Mouse (Mus musculus) left cerebral cortex, postnatal 25 days (tissue): ENCODE data around the gene Pcmt1. TPM values are rescaled to one million over a fixed set of nuclear protein-coding genes. Genes with fewer than 3 reads are reported as not detected.

ENCODE experiments used
- DNase-seq, 2 experiments: peaks; one replicate each; pipeline ENCODE4 v3.0.0; 2022; ENCODE audit warnings: low spot score in 2 of 2, mixed read lengths in 1 of 2
- intact Hi-C: fragments of 180-260 bp; cut with DNase I; formaldehyde crosslinking; loops from one replicate; pipeline ENCODE4 v1.15.1; 2025
- total RNA-seq, 2 experiments: library from RNA; stranded (reverse); gene quantifications; 2 replicates each; pipeline ENCODE4 v1.2.3; 2021

Pcmt1 gene
- total RNA-seq: 100 to 1,000 TPM; 174 to 185 TPM

GRCm38 (mm10) chr10:7680731-7681301, at the start of gene Pcmt1, which contains the start of gene Lats1:
Gene Pcmt1 (minus strand): TSS chr10:7681136.
Gene Lats1 (plus strand): TSS chr10:7681214.
- intact Hi-C loops: loop anchor here (2.0 kb wide), 1 partner anchor 18 kb away; no protein-coding TSS in a partner anchor
- peak; percentile 87 to 90 for DNase-seq

GRCm38 (mm10) chr10:7727011-7727410, 46.1 kb upstream of the Pcmt1 start:
- DNase-seq: no peak
- intact Hi-C loops: no loop called here

DNA sequence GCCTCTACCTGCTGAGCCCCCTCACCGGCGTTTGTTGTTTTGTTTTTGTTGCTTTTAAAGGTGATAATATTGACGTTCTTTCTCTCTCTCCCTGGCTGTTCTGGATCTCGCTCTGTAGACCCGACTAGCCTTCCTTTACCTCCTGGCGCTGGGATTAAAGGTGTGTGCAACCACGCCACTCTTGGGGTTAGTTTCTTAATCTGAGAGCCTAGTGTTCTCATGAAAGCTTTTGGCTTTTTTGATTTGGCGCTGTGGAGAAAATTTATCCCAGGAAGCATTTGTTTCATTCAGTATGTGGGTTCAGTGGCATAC, 45.5 kb upstream of the Pcmt1 start:
- intact Hi-C loops: no loop called here
- no peak for DNase-seq

GRCm38 (mm10) chr10:7725751-7726500, 45.0 kb upstream of the Pcmt1 start, which contains the start of gene Katna1:
Gene Katna1 (plus strand): TSS chr10:7726000.
- DNase-seq: peak; percentile 91 to 93
- intact Hi-C loops: no loop called here

- no peak for DNase-seq
- intact Hi-C loops: no loop called here
Observed at GRCm38 (mm10) chr10:7715056-7715455, 34.1 kb upstream of the Pcmt1 start.

DNA sequence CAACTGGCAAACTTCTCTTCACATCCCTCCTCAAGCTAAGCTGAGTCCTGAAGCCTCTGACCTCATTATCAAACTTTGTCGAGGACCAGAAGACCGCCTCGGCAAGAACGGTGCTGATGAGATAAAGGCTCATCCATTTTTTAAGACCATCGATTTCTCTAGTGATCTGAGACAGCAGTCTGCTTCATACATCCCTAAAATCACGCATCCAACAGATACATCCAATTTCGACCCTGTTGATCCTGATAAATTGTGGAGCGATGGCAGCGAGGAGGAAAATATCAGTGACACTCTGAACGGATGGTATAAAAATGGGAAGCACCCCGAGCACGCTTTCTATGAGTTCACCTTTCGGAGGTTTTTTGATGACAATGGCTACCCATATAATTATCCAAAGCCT, 31.6 kb upstream of the Pcmt1 start:
- no peak for DNase-seq
- intact Hi-C loops: no loop called here

- intact Hi-C loops: no loop called here
- no peak for DNase-seq
Observed at GRCm38 (mm10) chr10:7710121-7710520, 29.2 kb upstream of the Pcmt1 start.

GRCm38 (mm10) chr10:7702586-7702985, 21.6 kb upstream of the Pcmt1 start:
- intact Hi-C loops: no loop called here
- peak; percentile 17 to 34 for DNase-seq

DNA sequence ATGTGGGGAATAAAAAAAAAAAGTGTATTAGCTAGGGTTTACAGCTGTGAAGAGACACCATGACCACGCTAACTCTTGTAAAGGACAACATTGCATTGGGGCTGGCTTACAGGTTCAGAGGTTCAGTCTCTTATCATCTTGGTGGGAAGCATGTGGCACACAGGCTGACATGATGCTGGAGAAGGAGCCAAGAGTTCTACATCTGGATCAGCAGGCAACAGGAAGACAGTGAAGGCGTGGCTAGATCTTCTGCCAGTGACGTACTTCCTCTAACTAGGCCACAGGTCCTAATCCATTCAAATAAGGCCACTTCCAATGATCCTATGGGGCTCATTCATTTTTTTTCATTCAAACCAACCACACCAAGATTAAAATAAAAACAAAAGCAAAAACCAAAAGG, 19.2 kb upstream of the Pcmt1 start:
- intact Hi-C loops: no loop called here
- no peak for DNase-seq

- intact Hi-C loops: no loop called here
- no peak for DNase-seq
Observed at GRCm38 (mm10) chr10:7695286-7695685, 14.3 kb upstream of the Pcmt1 start.

GRCm38 (mm10) chr10:7686902-7687301, 6.0 kb upstream of the Pcmt1 start:
- intact Hi-C loops: no loop called here

GRCm38 (mm10) chr10:7682249-7682648, 1.3 kb upstream of the Pcmt1 start:
- intact Hi-C loops: no loop called here
- no peak for DNase-seq

More at GRCm38 (mm10) chr10:7686902-7687301, 6.0 kb upstream of the Pcmt1 start:
- DNase-seq: no peak

DNA sequence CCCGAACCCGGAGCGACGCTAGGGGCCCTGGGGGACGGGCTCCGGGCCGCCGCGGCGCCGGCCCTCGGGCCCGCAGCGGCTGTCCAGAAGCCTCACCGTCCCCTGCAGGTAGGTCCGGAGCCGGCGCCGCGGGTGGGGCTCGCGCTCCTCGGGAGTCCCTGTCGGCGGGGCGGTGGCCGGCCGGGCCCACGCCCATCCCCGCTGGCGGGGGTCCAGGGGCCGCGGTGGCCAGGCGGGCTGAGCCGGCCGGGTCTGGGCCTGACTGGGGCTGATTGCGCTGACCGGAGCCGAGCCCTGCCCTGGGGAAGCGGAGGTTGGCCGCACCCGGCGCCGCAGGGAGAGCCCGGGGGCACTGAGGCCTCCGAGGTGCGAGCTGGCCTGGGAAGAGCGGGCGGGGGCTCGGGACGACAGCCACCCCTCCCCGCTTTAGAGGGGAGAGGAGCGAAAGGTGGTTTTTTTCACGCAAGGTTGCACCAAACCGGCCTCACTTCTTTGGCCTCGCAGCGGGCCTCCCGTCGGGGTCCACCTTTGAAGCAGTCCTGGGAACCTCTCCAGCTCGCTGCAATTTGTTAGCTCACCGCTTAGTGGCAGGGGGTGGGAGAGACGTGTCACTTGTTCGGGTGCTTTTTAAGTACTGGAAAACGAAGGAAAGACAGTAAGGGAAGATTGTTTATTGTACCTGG, 548 bp upstream of the Pcmt1 start:
- intact Hi-C loops: loop anchor here (2.0 kb wide), 1 partner anchor 19 kb away; no protein-coding TSS in a partner anchor

DNA sequence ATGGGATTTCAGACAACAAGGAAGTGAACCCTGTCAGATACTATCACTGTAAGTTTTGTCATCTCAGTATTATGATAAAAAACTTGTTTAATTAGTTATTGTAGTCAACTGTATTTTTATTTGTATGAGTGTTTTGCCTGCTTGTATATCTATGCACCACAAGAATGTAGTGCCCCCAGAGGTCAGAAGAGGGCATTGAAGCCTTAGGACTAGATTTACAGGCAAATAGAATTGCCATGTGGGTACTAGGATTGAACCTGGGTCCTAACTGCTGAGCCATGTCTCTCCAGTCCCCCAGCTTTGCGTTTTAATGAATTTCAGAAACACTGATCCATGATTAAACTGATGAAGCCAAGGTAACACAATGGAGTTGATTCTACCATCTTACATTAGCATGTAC, 7.3 kb downstream of the Pcmt1 start:
- intact Hi-C loops: no loop called here
- no peak for DNase-seq

More for the DNA sequence above, 548 bp upstream of the Pcmt1 start:
- DNase-seq: peak; percentile 49 to 50

- intact Hi-C loops: no loop called here
- DNase-seq: peak; percentile 92 to 94
Observed at GRCm38 (mm10) chr10:7667342-7667802, 13.6 kb downstream of the Pcmt1 start, which contains the start of gene Nup43. Gene Nup43 (plus strand): TSS chr10:7667503.

DNA sequence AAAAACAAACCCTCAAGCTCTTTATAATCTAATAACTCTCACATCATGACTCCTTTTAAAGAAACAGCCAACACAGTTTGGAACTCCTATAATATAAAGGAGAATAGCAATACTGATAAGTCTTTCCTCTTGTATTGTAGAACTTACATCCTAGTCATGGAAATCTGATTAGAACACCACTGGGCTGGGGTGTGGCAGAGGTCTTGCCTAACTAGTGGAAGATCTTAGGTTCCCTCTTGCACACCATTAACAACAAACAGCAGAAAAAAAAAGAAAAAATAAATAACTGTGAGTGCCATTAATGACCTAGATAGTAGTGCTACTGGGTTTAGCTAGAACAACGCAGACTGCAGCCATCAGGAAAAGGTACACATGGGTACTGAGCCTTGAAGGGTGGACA, 16.0 kb downstream of the Pcmt1 start:
- intact Hi-C loops: no loop called here
- no peak for DNase-seq

GRCm38 (mm10) chr10:7664027-7664526, 16.9 kb downstream of the Pcmt1 start:
- intact Hi-C loops: no loop called here
- DNase-seq: no peak

- DNase-seq: peak; percentile 94
Observed at GRCm38 (mm10) chr10:7663159-7664026, 17.5 kb downstream of the Pcmt1 start.

GRCm38 (mm10) chr10:7662471-7663141, 18.3 kb downstream of the Pcmt1 start:
- no peak for DNase-seq
- intact Hi-C loops: loop anchor here (2.0 kb wide), 1 partner anchor 18 kb away; the partner anchor contains the start of genes Lats1 and Pcmt1

More at GRCm38 (mm10) chr10:7663159-7664026, 17.5 kb downstream of the Pcmt1 start:
- intact Hi-C loops: loop anchor here (2.0 kb wide), 1 partner anchor 17 kb away; the partner anchor contains the start of genes Lats1 and Pcmt1
